Mouse (Mus musculus) embryonic facial prominence, embryonic 11.5 days (tissue): ENCODE data around the gene Smad3. TPM values are rescaled to one million over a fixed set of nuclear protein-coding genes. Genes with fewer than 3 reads are reported as not detected.

Experiments
- ATAC-seq: fragments of 200-750 bp; cut with Nextera tagmentation; replicated peaks from 2 replicates; pipeline ENCODE4 v1.8.0; 2017; ENCODE audit warnings: low read depth; ENCODE audit not compliant: insufficient number of reproducible peaks, low FRiP score, low TSS enrichment
- DNase-seq: peaks from one replicate; pipeline ENCODE4 v3.0.0-alpha.2; 2015; ENCODE audit warnings: low spot score
- H3K27ac ChIP-seq: fragments of 300-500 bp; sonication (generic); replicated peaks from 2 replicates; pipeline ENCODE4 v1.5.1; 2014; ENCODE audit warnings: mild to moderate bottlenecking, low read depth, low read length, control low read depth
- H3K27me3 ChIP-seq: fragments of 300-500 bp; sonication (generic); 2 replicates; pipeline ENCODE4 v1.6.1; 2014; ENCODE audit warnings: mild to moderate bottlenecking, low read length, moderate library complexity, mixed read lengths; ENCODE audit not compliant: control insufficient read depth, insufficient read depth
- H3K36me3 ChIP-seq: fragments of 300-500 bp; sonication (generic); replicated peaks from 2 replicates; pipeline ENCODE4 v1.6.1; 2014; ENCODE audit warnings: low read depth, mild to moderate bottlenecking, low read length, moderate library complexity, mixed read lengths; ENCODE audit not compliant: control insufficient read depth, insufficient read depth
- H3K4me1 ChIP-seq: fragments of 300-500 bp; sonication (generic); 2 replicates; pipeline ENCODE4 v1.6.1; 2014; ENCODE audit warnings: low read length, mixed read lengths; ENCODE audit not compliant: control insufficient read depth, insufficient read depth
- H3K4me2 ChIP-seq: fragments of 300-500 bp; sonication (generic); 2 replicates; pipeline ENCODE4 v1.6.1; 2014; ENCODE audit warnings: low read depth, mild to moderate bottlenecking, control low read depth, low read length, moderate library complexity
- H3K4me3 ChIP-seq: fragments of 300-500 bp; sonication (generic); 2 replicates; pipeline ENCODE4 v1.5.1; 2014; ENCODE audit warnings: low read depth, low read length, control low read depth
- H3K9ac ChIP-seq: fragments of 300-500 bp; sonication (generic); replicated peaks from 2 replicates; pipeline ENCODE4 v1.6.1; 2014; ENCODE audit warnings: mild to moderate bottlenecking, control low read depth, low read length
- H3K9me3 ChIP-seq: fragments of 300-500 bp; sonication (generic); replicated peaks from 2 replicates; pipeline ENCODE4 v1.6.1; 2016; ENCODE audit warnings: mild to moderate bottlenecking, low read length, inconsistent platforms, mixed read lengths; ENCODE audit not compliant: control insufficient read depth
- WGBS: fragments of 180-500 bp; shearing (Covaris S2); extraction: QIAGEN DNeasy Blood & Tissue Kit; methylation state at CpG from one replicate; pipeline ENCODE4 v1.1.7; 2014; 5-methylcytosine and 5-hydroxymethylcytosine counted together
- polyA plus RNA-seq: library from polyadenylated mRNA; unstranded; fragments of >200 nt; fragmentation: Nextera tagmentation; extraction: Ambion mirVana; gene quantifications from 2 replicates; pipeline ENCODE4 v1.2.1, GENCODE M21; 2014

Gene Smad3
- polyA plus RNA-seq, 1 experiment from 2014 or later: 19.0 TPM

DNA sequence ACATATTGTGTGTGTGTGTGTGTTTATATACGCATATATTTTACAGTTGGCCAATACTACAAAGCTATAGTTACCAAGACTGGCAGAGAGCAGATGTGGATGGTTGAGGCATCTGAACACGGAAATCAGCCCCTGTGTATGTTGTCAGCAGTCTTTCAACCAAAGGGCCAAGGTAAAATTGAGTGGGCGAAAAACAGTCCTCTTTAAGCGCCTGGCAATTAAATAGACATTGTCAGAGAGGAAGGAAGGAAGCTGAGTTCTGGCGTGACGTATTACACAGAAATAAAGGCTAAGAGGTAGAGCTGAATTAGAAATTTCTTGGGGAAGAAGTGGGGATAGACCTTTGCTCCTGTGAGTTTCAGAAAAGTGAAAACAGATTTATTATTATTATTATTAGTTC, 43.2 kb downstream of the Smad3 start:
- H3K36me3 ChIP-seq: no peaks in the 10 kb centered on the region
- H3K9me3 ChIP-seq: no peaks in the 10 kb centered on the region
- no peak overlapping the region for H3K4me3 ChIP-seq
- DNase-seq: no peak
- ATAC-seq: no peak
- H3K9ac ChIP-seq: no peak overlapping the region
- H3K4me2 ChIP-seq: no peak overlapping the region
- peaks cover 5% of the 10 kb centered on the region; the same call in 1 of the 2 replicates for H3K4me1 ChIP-seq
- H3K27me3 ChIP-seq: no peaks in the 10 kb centered on the region
- WGBS: 75% methylated on average over 6 of the region's 6 CpGs
- no peak overlapping the region for H3K27ac ChIP-seq

DNA sequence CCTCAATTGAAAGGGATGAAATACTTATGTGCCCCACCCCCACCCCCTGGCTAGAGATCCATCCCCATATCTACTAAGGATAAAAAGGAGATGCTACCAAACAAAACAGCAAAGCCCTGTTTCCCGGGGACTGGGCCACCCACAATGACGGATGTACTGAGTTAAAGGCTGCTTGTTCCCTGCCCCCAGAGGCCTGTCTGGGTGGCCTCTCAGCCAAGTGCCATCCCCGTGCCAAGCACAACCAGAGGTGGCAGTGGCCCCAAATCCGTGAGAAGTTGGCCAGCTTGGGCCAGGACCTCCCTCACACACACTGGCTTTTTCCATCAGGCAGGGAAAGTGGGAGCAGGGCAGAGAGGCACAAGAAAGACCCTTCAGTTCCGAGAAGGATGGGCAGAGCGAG, 45.0 kb downstream of the Smad3 start:
- Histone ChIP-seq H3K4me3 (no peak overlapping the region), H3K9ac (no peak overlapping the region), H3K27me3 (no peaks in the 10 kb centered on the region), H3K4me2 (no peak overlapping the region), H3K9me3 (no peaks in the 10 kb centered on the region), H3K27ac (no peak overlapping the region), H3K4me1 (peaks cover 5% of the 10 kb centered on the region; the same call in 1 of the 2 replicates), H3K36me3 (no peaks in the 10 kb centered on the region)
- DNase-seq (no peak), ATAC-seq (no peak)
- 64% methylated on average over 6 of the region's 6 CpGs for WGBS

DNA sequence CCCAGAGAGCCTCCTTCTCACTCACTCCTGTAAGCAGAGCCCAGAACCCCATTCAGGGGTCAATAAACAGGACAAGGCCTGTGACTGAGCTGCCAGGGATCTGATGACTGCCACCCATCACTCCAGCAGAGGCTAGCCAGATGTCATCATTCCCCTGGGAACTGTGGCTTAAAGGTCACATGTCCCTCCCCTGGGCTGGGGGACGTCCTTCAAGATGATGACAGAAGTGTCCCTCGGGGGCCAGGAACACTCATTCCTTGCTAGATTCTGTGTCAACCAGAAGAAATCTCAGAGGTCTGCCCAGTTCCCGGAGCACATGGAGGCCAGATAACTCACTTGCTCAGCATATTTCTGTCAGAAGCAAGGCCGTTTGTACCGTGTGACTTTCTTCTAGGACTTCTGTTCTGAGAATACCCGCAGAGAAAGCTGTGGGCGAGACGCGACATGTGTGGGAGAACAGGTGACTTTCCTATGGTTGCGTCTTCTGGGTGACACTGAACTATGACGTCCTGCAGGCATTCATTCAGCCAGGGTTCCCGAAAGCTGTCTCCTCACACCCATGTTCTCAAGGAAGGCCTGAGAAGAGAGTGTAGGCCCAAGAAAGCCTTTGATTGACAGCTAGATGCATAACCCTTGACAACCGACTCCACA, 46.1 kb downstream of the Smad3 start:
- no peaks in the 10 kb centered on the region for H3K27me3 ChIP-seq
- no peaks in the 10 kb centered on the region for H3K36me3 ChIP-seq
- 68% methylated on average over 13 of the region's 13 CpGs for WGBS
- DNase-seq (no peak), ATAC-seq (no peak)
- H3K9ac ChIP-seq: no peak overlapping the region
- no peak overlapping the region for H3K27ac ChIP-seq
- no peak overlapping the region for H3K4me3 ChIP-seq
- no peaks in the 10 kb centered on the region for H3K9me3 ChIP-seq
- peaks cover 5% of the 10 kb centered on the region; the same call in 1 of the 2 replicates for H3K4me1 ChIP-seq
- H3K4me2 ChIP-seq: no peak overlapping the region

DNA sequence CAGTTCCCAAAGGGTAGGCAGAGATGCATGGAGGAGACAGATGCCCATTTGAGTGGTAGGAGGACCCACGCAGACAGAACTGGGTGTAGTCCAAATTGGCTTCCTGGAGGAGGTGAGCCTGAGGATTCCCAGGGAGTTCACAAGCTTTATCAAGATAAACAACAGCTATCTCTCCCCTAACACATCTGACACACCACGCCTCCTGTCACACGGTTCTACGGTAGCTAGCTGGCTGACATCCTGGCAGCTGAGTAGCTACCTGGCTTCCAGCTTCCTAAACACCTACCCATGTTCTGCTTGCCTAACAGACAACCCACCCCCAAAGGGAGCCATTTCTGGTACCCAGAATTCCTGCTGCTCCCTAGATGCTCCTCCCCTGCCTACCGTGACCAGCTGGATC, 47.9 kb downstream of the Smad3 start:
- Histone ChIP-seq H3K4me3 (no peak overlapping the region), H3K9ac (no peak overlapping the region), H3K36me3 (no peaks in the 10 kb centered on the region), H3K27me3 (no peaks in the 10 kb centered on the region), H3K4me2 (no peak overlapping the region), H3K27ac (no peak overlapping the region), H3K9me3 (no peaks in the 10 kb centered on the region), H3K4me1 (peaks cover 5% of the 10 kb centered on the region)
- no peak for ATAC-seq
- WGBS: 96% methylated on average over 5 of the region's 5 CpGs
- no peak for DNase-seq

DNA sequence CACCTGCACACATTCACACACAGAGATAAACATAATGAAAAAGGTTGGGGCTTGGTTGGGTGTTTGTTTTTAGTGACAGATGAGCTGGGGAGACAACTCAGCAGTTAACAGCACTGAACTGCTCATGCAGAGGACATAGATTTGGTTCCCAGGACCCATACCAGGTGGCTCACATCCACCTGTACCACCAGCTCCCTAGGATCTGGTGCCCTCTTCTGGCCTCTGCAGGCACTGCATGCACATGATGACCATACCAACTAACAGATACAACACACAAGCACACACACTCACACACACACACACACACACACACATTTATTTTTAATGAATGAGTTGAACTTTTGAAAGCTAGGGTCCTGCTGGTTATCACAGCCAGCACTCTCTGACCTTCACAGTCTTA, 48.5 kb downstream of the Smad3 start:
- Histone ChIP-seq H3K4me1 (peaks cover 5% of the 10 kb centered on the region), H3K27me3 (no peaks in the 10 kb centered on the region), H3K36me3 (no peaks in the 10 kb centered on the region), H3K27ac (no peak overlapping the region), H3K4me3 (no peak overlapping the region), H3K4me2 (no peak overlapping the region), H3K9ac (no peak overlapping the region), H3K9me3 (no peaks in the 10 kb centered on the region)
- ATAC-seq (no peak), DNase-seq (no peak)

DNA sequence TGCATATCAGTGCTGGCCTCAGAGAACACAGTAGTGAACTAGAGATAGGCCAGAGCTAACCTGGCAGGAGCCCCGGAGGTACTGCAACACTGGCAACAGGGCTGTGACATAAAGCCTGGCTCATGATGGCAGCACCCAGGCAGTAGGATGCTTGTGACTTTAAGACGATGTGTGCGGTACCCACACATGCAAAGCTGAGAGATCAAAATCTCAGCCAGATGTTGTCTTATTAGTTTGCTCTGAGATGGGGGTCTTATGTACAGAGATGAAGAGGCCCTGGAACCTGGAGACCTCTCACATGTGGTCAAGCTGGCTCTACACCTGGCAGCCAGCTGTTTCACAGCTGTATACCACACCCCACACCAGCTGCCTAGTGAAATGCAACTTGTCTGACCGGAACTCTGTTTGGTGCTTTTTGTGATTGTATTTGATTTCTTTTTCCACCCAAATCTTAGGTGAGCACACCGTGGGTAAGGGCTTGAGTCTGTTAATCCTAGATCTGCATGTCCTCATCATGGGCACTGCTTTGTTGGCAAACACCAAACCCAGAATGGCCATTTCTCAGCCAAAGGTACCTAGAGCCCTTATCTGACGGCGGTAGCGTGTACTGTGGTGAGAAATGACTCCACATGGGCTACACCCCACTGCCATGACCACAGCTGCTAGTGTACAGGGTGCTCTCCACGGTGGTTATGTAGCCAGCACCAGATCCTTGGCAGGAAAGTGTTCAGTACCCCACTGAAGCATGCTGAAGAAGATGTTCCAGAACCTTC, 49.8 kb downstream of the Smad3 start:
- no peak for ATAC-seq
- Histone ChIP-seq H3K4me1 (peaks cover 5% of the 10 kb centered on the region), H3K9me3 (no peaks in the 10 kb centered on the region), H3K4me3 (no peak overlapping the region), H3K36me3 (no peaks in the 10 kb centered on the region), H3K4me2 (no peak overlapping the region), H3K27me3 (no peaks in the 10 kb centered on the region), H3K27ac (no peak overlapping the region), H3K9ac (no peak overlapping the region)
- WGBS: 83% methylated on average over 9 of the region's 9 CpGs
- no peak for DNase-seq

DNA sequence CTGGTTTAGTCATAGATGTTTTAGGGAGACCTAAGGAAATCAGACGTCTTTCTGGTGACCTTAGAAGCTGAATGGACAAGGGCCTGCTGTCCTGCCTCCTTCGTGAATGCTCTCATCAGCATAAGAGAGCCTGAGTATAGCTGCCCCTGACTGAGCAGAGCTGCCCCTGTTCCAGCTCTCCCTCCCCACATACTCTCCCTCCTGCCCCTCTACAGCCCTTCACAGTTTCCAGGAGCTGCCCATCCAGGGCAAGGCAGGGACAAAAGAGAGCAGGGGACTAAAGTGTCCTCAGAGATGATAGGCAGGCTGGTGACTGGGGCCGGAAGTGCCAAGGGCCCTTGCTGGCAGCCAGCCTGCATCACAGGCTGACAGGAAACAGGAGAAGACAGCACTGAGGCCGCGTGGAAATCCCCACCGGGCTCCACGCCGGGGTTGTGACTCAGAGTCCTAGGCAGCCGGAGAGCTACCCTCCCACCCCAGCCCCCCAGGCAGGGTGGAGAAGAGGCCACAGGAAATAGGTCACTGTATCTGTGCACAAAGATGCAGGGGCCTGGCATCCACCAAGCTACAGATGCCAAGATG, 51.6 kb downstream of the Smad3 start:
- Histone ChIP-seq H3K36me3 (no peaks in the 10 kb centered on the region), H3K4me1 (peaks cover 7% of the 10 kb centered on the region)
- 8% methylated on average over 9 of the region's 9 CpGs for WGBS

More for the DNA sequence above, 51.6 kb downstream of the Smad3 start:
- H3K27me3 ChIP-seq: no peaks in the 10 kb centered on the region
- no peaks in the 10 kb centered on the region for H3K9me3 ChIP-seq
- H3K4me3 ChIP-seq: no peak overlapping the region
- DNase-seq (no peak), ATAC-seq (no peak)
- no peak overlapping the region for H3K9ac ChIP-seq
- H3K27ac ChIP-seq: no peak overlapping the region
- no peak overlapping the region for H3K4me2 ChIP-seq
